Mouse (Mus musculus) brain, embryonic 14.5 days (tissue): Measurements from ENCODE around the gene Mrpl51.

ENCODE experiments used
- CTCF ChIP-seq: fragments of 200-500 bp; IDR thresholded peaks from 2 replicates; pipeline ENCODE4 v1.5.1; 2012; ENCODE audit warnings: inconsistent platforms, mild to moderate bottlenecking, moderate library complexity, borderline replicate concordance; ENCODE audit not compliant: insufficient read depth, insufficient read length; ENCODE audit errors: extremely low read depth
- POLR2A ChIP-seq: fragments of 200-500 bp; IDR thresholded peaks from 2 replicates; pipeline ENCODE4 v1.6.1; 2012; ENCODE audit warnings: mild to moderate bottlenecking, inconsistent platforms, borderline replicate concordance; ENCODE audit not compliant: poor library complexity, insufficient read depth, insufficient read length, severe bottlenecking; ENCODE audit errors: extremely low read depth

- TF ChIP-seq POLR2A (no peak), CTCF (no peak)
Measured at GRCm38 (mm10) chr6:125217899-125218298, 26.3 kb downstream of the Mrpl51 start.
